Mouse (Mus musculus) neutrophil, adult 65 days (primary cell): ENCODE data around the gene Gckr. TPM values are rescaled to one million over a fixed set of nuclear protein-coding genes. Genes with fewer than 3 reads are reported as not detected.

Experiments
- total RNA-seq: library from RNA; stranded (reverse); gene quantifications from 2 replicates; pipeline ENCODE4 v1.2.4, GENCODE M21; 2023

Gckr gene
- not detected in 2 replicates for total RNA-seq

GRCm38 (mm10) chr5:31297047-31297757 lies at the start of gene Gckr:
Gene Gckr (plus strand): TSS chr5:31297443.

DNA sequence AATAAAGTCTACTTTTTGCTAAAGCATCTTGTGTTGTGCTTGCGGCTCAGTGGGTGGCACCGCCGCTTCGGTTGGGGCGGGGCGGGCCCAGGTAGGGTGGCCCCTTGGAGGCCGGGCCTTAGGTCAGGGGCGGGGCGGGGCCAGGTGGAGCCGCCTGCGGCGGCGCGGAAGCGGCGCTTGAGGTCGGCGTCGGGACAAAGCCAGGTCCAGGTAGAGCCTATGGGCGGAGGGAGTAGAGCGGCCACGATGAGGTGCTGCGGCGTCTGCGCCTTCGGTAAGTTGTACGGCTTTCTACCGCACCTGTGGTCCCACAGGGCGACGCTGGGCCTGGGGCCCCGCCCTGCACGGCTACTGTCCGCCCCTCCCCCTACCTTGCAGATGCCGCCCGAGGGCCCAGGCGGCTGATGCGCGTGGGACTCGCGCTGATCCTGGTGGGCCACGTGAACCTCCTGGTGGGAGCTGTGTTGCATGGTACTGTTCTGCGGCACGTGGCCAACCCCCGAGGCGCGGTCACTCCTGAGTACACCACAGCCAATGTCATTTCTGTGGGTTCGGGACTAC lies 45.6 kb upstream of the Gckr start, which contains the start of gene Krtcap3:
Gene Krtcap3 (plus strand): TSS at position 151 of the 561 bp plus-strand sequence.

GRCm38 (mm10) chr5:31290521-31291360 lies 6.5 kb upstream of the Gckr start, which contains the start of gene Ift172:
Gene Ift172 (minus strand): TSS chr5:31291116.

DNA sequence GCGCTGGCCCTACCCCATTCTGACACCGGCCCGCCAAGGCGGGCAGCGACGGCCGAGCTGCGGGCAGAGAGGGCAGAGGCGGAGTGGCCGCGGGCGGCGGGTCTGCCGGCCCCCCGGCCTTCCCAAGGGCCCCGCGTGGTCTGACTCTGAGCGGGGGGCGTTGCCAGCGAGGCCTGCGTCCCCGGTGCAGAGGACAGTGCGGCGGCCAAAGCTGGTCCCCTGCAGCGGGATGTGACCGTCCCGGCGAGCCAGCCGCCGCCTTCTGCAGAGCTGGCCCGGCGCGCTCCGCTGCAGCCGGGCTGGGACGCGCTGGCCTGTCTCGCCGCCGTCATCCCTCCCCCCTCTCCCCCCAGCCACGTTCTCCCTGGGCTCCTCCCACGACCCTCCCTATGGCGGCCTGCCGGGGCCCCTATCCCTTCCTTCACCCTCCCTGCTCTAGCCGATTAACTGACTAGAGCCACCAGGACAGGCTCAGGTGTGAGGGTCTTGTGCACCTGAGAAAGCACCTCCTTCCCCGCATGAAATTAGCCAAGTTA lies 1.6 kb upstream of the Gckr start, which contains the start of gene Fndc4:
Gene Fndc4 (minus strand): TSS at position 475 of the 536 bp plus-strand sequence.

Other genes starting within 250 kb of the Gckr start
- gene Atraid, start 249.1 kb upstream of the Gckr start, total RNA-seq = 11.6 and 17.1 TPM in 2 replicates
- gene Slc5a6, start 248.5 kb upstream of the Gckr start, total RNA-seq = 2.4 and 3.3 TPM in 2 replicates
- gene Cad, start 242.7 kb upstream of the Gckr start, total RNA-seq = 8.2 and 20.3 TPM in 2 replicates
- gene Dnajc5g, start 191.2 kb upstream of the Gckr start, total RNA-seq = not detected in 2 replicates
- gene Slc30a3, start 189.2 kb upstream of the Gckr start, total RNA-seq = not detected in 2 replicates
- gene Trim54, start 180.7 kb upstream of the Gckr start, total RNA-seq = not detected in 2 replicates
- not detected in 2 replicates for gene Ucn, start 158.6 kb upstream of the Gckr start, total RNA-seq
- 7.0 and 7.6 TPM in 2 replicates for gene Mpv17, start 143.2 kb upstream of the Gckr start, total RNA-seq
- gene Gm29609, start 117.5 kb upstream of the Gckr start, total RNA-seq = 0.93 and 2.1 TPM in 2 replicates
- gene Gtf3c2, start 117.3 kb upstream of the Gckr start, total RNA-seq = 88.6 and 97.9 TPM in 2 replicates
- gene Snx17, start 104.2 kb upstream of the Gckr start, total RNA-seq = 52.6 and 61.7 TPM in 2 replicates
- 16.3 and 17.5 TPM in 2 replicates for gene Eif2b4, start 104.0 kb upstream of the Gckr start, total RNA-seq
- 29.5 and 34.6 TPM in 2 replicates for gene Zfp513, start 95.1 kb upstream of the Gckr start, total RNA-seq
- gene Ppm1g, start 76.8 kb upstream of the Gckr start, total RNA-seq = 69.4 and 76.5 TPM in 2 replicates
- 228 and 242 TPM in 2 replicates for gene Nrbp1, start 56.6 kb upstream of the Gckr start, total RNA-seq
- gene Gm9970, start 56.2 kb upstream of the Gckr start, total RNA-seq = 0.79 TPM in 1 of 2 replicates, not detected in the other
- gene Krtcap3, start 45.8 kb upstream of the Gckr start, total RNA-seq = 7.4 and 9.2 TPM in 2 replicates
- gene Ift172, start 6.3 kb upstream of the Gckr start, total RNA-seq = 4.3 and 7.5 TPM in 2 replicates
- not detected in 2 replicates for gene Fndc4, start 1.4 kb upstream of the Gckr start, total RNA-seq
- gene Zfp512, start 155.0 kb downstream of the Gckr start, total RNA-seq = 13.6 and 15.4 TPM in 2 replicates
- gene 4930548H24Rik, start 188.3 kb downstream of the Gckr start, total RNA-seq = 0.36 and 0.51 TPM in 2 replicates
- 22.2 and 30.4 TPM in 2 replicates for gene Gpn1, start 197.3 kb downstream of the Gckr start, total RNA-seq
- 26.7 and 40.1 TPM in 2 replicates for gene Slc4a1ap, start 229.6 kb downstream of the Gckr start, total RNA-seq
- gene Supt7l, start 230.4 kb downstream of the Gckr start, total RNA-seq = 12.3 and 12.5 TPM in 2 replicates